Mouse (Mus musculus): Measurements from ENCODE around the gene Tjp2.
"Not testable (repeated sequence)": the region's sequence is repeated elsewhere in the genome, so short reads cannot be mapped to it uniquely, and the experiment has no call there.

The Tjp2 gene

DNA sequence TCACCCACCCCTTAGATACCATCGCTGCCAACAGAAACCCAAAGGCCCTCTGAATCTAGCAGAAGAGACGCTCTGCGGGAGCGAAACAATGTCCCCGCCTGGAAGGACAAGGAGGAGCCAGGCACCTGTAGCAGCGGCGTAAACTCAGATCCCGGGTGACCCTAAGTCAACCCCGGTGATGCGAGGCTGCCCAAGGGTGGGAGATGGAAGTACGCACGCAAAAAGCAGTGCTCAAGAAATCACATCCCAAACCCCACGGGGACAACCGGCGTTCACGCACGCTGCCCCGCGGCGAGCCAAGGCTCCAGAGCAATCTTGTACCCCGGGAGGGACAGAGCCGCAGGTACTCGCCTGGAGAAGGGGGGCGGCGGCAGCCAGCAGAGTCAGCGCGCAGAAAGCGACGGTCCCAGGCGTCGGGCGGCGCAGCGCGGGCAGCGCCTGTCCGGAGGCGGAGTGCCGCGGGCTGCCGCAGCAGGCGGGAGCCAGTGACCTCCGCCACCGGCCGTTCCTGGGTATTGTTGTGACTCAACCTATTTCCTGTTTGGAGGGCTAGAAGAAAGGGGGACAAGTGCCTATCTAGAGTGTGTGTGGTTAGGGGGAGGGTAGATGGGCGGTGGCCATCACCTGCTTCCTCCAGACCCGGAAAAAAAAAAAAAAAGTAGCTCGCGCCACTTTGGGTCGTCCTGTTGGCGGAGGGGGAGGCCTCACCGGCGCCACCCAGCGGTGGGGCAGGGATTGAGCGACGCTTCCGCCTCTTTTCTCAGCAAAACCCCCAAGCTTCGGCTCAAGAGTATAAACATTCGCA is at the start of gene Tjp2:
TSS of gene Tjp2 (minus strand) at position 531 of the 805 bp plus-strand sequence.
- in situ Hi-C loops (cut with MboI; ENCODE audit: unreplicated experiment in 2 of 2), result loop anchor here in 1 of 2 experiments (5.0 kb wide), 1 partner anchor 72 kb away; no protein-coding TSS in a partner anchor

DNA sequence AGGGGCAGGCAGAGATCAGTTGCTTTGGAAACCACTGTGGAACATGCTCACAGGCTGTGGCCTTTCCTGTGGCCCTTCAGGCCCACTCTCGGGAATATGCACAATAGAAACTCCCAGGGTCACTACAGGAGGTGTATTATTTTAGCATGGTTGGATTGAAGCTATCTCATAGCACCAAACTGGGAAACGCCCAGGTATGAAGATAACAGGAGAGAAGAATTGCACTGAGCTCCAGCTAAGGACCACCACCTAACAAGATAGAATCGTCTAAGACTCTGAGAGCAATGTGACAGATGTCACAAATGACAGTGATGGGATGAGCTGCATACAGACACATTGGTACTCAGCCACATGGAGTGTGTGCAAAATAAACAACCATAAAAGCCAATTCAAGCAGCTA is 49.5 kb upstream of the Tjp2 start:
- in situ Hi-C loops (cut with MboI; ENCODE audit: unreplicated experiment in 2 of 2), result loop anchor here (5.0 to 10.0 kb wide), 2 partner anchors 417 to 589 kb away; partner anchors contain the start of gene Ptar1 (in 1 of the 2)

DNA sequence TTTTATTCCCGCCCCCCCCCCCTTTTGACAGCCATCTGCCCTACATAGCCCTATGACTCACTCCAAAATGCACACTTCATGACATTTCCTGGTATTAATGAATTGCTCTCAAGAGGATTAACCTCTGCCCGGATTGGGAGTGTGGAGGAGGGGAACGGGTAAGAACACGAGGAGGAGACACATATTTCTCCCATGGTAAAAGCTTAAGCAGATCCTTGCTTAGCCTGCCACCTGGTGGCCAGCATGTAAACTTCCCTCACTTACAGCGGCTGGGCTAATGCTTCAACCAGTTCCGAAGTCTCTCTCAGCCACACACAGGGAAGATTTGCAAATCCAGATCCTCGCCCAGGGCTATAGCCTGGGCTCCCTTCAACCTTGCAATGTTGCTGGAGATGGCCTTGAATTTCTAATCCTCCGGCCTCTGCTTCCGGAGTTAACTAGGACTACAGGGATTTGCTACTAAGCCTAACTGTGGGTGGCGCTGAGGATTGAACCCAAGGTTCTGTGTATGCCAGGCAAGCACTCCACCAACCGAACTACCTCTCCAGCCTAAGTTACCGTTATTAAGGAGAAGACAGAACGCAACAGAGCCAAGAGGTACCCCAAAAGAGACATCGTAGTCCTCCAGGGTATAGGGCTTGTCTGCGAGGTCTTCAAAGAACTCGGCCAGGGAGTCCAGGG is 47.1 kb upstream of the Tjp2 start:
- in situ Hi-C loops (cut with MboI; ENCODE audit: unreplicated experiment in 2 of 2), result loop anchor here (5.0 to 10.0 kb wide), 2 partner anchors 415 to 587 kb away; partner anchors contain the start of gene Ptar1 (in 1 of the 2)

DNA sequence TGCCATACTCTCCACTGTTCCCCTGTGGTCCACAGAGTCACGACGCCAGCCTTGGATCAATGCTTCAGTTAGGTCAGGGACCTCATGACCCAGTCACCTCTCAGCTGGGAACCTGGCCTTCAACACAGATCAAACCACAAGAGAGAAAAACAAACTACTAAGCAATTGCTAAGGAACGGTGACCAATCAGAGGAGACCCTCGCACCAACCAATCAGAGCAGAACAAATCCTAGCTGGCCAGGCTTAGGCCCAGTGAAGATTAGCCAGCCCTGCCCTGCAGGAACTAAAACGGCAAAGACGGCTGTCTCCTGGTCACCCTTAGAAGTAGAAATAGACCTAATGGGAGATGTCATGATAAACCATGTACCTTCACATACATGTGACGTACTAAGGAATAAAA is 46.5 kb upstream of the Tjp2 start:
- in situ Hi-C loops (cut with MboI; ENCODE audit: unreplicated experiment in 2 of 2), result loop anchor here (5.0 to 10.0 kb wide), 2 partner anchors 414 to 587 kb away; partner anchors contain the start of gene Ptar1 (in 1 of the 2)

DNA sequence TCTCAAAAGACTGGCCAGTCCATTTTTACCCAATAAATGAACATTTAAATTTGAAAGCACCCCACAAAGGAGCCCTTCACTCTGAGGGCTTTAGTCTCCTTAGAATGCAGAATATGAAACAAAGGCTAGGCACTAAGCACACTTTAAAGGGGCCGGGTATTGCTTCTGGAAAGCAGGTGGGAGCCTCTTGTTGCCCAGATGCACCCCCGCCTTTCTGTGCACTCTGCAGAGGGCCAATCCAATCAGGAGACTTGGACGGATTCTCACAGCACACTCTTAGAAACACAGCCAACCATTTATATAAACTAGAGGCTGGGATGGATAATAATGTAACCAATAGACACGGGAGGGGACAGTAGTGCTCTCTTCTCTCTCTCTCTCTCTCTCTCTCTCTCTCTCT is 43.7 kb upstream of the Tjp2 start:
- in situ Hi-C loops (cut with MboI; ENCODE audit: unreplicated experiment in 2 of 2), result loop anchor here in 1 of 2 experiments (5.0 kb wide), 1 partner anchor 116 kb away; no protein-coding TSS in a partner anchor

DNA sequence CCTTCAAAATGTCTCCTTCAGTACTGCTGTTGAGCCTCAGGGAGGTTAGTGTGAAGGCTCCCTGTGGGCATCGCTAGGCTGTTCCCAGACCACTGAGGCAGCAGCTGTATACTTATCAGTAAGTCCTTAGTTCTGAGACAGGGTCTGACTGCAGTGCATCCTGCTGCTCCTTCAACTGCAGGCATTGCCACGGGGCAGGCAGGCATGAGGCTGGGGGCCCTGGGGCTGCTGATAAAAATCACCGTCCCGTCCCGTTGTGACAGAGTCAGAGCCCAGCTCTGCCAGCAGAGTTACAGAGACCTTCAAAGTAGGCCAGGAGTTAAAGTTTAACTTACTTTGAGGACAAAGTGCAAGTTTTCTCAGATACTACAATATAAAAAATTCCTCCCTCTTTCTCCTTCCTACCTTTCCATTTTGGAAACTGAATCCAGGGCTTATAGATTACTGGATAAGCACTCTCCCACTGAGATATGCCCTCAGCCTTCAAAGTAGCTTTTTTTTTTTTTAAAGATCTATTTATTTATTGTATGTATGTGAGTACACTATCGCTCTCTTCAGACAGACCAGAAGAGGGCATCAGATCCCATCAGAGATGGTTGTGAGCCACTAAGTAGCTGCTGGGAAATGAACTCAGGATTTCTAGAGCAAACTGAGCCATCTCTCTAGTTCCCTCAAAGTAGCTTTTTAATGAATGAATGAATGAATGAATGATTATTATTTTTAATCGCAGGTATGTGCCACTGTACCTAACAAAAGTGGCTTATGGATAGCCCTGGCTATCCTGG is 41.4 kb upstream of the Tjp2 start:
- in situ Hi-C loops (cut with MboI; ENCODE audit: unreplicated experiment in 2 of 2), result loop anchor here in 1 of 2 experiments (5.0 kb wide), 1 partner anchor 114 kb away; no protein-coding TSS in a partner anchor

DNA sequence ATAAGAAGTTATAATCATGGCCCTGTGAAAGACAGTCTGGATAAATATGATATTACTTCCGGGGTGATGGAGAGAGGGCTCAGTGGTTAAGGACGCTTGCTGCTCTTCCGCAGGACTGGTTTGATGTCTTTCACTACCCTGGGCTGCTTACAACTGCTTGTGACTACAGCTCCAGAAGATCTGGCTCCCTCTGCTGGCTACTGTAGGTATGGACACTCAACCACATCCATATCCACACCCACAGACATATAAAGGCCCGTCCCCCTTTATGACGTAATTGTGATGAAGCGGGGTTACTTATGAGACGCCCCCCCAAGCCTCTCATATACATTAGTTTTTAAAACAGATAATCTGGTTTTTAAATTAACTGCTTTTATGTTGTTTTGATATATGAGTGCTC is 40.2 kb upstream of the Tjp2 start:
- in situ Hi-C loops (cut with MboI; ENCODE audit: unreplicated experiment in 2 of 2), result loop anchor here (5.0 kb wide), 1 partner anchor 113 kb away; no protein-coding TSS in a partner anchor

DNA sequence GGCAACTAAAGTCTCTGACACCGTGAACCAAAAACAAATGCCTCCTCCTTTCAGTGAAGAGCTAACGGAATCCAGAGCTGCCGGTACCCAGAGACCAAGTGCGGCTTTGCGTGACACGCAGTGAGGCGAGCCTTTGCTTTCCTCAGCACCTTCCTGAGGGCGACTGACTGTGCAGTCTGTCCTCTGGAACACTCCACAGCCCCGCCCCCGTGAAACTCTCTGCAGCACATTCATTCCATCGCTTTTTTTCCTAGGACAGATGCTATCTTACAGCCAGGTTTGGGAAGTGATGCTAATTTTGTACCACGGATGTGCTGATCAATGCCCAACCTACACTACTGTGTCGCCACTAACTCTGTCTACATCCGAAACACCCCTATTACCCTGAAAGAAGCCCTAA is 37.9 kb upstream of the Tjp2 start:
- in situ Hi-C loops (cut with MboI; ENCODE audit: unreplicated experiment in 2 of 2), result loop anchor here in 1 of 2 experiments (5.0 kb wide), 1 partner anchor 110 kb away; no protein-coding TSS in a partner anchor

DNA sequence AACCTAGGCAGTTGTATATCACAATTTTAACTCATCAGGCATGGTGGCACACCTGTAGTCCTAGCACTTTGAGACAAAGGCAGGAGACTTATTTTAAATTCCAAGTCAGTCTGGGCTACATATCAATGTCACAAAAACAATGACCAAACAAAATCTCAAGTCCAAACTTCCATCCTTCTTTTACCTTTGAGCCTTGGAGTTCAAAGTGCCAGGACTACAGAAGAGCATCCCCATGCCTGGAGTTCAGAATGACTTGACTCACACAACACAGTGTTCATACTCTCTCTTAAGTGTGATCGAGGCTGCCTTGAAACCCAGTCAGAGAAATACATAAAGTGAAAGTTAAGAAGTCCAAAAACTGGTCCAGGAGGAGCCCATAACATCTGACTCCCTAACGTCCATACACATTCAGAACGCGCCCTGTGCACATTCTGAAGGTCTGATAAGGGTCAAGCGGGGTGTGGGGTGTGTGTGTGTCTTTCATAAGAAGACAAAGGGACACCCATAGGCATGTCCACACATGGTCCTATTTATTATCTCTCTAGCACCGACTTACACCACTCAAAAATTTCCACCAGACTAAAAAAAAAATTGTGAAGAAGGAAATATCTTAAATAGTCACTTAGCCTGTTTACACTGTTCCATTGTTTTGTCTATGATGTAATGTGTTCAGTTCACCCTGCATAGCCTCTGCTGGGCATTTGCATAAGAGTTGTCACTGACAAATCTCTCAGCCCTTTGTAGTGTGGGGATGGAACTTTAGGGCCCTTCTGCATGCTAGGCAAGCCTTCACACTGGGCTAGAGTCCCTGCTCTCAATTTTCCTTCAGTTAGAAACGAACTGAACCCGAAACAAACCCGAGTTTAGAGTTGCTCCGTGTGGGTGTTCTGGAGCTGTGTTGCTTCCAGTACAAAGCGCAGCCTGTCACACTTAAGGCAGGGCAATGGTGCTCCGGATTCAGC is 34.8 kb upstream of the Tjp2 start:
- in situ Hi-C loops (cut with MboI; ENCODE audit: unreplicated experiment in 2 of 2), result loop anchor here in 1 of 2 experiments (5.0 kb wide), 1 partner anchor 107 kb away; no protein-coding TSS in a partner anchor

DNA sequence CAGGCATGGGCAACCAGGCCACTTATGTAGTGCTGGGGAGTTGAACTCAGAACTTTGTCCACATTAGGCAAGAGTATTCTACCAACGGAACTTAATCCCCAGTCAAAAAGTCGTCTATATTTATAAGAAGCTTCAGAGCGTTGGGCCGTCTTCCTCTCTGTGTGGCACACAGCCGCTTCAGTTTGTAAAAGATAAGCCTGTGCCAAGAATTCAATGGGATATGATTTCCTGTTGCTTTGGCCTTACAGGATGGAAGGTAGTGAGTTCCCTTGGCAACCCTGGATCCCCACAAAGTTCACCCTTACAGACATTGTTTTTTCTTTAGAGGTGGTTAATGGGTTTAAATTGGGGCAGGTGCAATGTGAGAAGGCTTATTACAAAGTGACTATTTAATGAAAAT is 33.5 kb upstream of the Tjp2 start:
- in situ Hi-C loops (cut with MboI; ENCODE audit: unreplicated experiment in 2 of 2), result no loop called here

DNA sequence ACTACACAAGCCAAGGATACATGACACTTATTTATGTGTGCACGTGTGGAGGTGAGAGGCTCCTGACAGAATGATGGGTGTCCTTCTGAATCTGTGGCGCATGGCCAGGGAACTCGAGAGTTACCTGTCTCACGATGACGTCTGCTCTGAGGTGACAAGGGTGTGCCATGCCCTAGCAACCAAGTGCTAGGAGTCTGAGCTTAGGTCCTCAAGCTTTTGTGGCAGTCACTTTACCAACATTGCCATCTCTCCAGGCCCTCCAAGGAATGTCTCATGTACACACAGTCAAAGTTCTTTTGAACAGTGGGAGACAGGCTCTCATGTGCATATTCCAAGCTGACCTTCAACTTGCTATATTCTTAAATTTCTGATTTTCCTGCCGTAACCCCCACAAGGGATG is 33.1 kb upstream of the Tjp2 start:
- in situ Hi-C loops (cut with MboI; ENCODE audit: unreplicated experiment in 2 of 2), result no loop called here

DNA sequence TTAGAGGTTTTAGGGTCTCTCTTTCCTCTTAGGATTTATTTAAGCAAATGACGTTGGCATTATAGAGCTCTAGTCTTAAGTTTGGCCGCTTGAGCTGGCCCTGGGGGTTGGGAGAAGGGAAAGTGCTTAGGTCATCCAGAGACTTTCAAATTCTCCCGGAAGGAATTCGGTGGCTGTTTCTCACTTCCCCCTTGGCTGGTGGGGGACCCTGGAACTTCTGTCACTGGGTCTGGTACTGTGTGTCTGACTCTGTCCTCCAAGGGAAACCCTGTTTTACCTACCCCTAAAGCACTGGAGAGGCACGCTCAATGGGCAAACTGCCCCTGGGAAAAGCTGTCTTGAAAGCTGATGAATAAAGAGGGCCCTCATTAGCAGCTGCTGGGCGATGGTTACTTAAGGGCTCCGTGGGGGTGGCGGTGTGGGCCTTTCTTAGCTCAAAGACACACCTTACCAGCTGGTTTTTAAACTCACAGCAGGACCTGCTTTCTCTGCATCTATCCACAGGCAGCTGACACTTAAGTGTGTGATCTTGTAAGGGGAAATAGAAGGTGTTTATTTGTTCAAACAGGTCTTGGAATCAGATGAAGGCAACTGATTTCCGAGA is 28.9 kb upstream of the Tjp2 start:
- in situ Hi-C loops (cut with MboI; ENCODE audit: unreplicated experiment in 2 of 2), result no loop called here

DNA sequence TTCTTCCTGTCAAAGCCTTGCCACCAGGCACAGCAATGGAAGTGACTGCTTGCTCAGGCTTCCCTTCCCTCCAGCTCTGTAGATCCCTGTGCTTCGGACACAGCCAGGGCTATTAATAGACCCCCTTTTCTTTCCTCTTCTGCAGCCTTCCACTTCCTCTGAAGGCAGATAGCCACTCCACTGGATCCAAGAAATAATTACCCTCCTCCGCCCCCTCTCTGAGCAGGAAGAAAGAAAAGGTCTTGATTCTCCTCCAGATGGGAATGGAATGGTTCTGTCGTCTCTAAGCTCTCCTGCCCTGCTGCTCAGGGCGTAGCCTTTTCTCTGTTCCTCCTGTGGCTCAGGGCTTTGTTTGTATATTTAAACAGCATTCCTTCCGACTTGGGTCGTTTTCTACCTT is 27.0 kb upstream of the Tjp2 start:
- in situ Hi-C loops (cut with MboI; ENCODE audit: unreplicated experiment in 2 of 2), result no loop called here

DNA sequence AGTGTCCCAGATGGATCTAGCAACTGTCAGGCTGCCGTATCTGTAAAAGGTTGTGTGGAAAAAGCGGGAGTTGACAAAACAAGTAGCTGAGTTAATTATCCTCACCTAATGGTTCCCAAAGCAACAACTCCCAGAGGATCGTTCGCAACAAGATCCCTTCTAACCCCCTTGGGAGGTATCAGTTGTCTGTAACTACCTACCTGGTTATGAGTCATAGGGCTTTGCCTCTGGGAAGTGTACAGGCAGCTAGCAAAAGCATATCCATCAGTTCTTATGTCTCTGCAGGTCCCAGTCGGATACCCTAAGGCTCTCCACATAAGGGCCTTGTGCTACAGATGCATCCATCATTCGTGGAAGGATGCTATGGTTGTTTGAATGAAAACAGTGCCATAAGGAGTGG is 18.5 kb upstream of the Tjp2 start:
- in situ Hi-C loops (cut with MboI; ENCODE audit: unreplicated experiment in 2 of 2), result no loop called here

DNA sequence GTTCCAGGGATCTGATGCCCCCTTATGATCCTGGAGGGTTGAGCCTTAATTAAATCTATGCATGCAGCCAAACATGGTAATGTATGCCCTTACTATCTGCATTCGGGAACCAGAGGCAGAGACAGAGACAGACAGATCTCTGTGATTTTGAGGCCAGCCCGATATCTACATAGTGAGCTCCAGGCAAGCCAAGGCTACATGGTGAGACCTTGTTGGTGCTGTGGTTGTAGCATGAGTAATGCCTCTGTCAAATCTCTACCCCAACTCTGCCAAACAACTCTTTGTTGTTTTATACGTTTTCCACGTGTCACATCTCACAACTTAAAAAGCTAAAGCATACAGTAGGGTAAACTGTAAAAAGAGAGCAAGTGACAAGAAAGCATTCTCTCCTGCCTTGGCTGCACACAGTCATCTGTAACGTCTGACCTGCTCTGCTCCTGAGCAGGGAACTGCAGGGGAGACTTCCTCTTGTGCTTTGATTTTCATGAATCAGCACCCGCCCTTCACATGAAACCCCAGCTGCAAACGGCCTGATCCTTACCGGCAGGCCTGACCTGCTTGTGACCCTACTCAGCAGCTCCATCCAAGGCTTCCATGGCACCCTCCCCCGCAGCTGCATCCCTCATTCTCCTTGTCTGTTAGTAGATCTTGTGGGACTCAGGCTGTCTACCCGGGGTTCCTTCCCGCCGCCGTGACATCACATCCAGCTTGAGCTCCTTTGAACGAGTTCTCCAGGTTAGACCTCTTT is 17.1 kb upstream of the Tjp2 start:
- in situ Hi-C loops (cut with MboI; ENCODE audit: unreplicated experiment in 2 of 2), result no loop called here

DNA sequence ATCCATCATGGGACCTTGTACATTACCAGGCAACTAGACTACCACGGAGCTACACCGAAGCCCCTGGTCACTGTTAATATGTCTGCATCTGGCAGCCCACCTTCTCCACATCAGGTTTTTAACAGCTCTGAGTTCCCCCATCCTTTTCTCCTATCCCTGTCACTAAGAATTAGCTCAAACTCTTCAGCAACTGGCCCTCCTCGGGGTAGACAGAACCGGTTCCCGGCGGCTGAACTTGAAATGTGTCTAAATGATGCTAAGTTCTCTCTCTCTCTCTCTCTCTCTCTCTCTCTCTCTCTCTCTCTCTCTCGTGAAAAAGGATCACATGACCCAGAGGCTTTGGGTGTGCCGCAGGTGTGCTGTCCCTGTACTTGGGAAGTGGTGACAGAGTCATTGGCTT is 16.4 kb upstream of the Tjp2 start:
- in situ Hi-C loops (cut with MboI; ENCODE audit: unreplicated experiment in 2 of 2), result no loop called here

DNA sequence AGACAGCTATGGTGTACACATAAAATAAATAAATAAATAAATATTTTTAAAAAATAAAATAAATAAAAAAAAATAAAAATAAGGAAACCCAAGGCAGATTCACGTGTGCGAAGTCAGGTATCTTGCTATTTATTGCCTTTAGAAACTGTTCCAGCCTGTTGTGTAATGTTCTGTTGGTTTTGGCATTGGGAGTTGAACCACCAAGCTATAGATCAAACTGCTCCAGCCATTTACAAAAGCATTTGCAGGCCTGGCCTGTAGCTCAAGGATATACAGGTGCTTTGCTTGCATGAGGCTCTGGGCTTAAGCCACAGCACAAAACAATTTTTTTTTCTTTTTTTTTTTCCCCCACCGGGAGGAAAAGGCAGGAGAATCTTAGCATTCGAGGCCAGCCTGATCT is 13.2 kb upstream of the Tjp2 start:
- in situ Hi-C loops (cut with MboI; ENCODE audit: unreplicated experiment in 2 of 2), result no loop called here

DNA sequence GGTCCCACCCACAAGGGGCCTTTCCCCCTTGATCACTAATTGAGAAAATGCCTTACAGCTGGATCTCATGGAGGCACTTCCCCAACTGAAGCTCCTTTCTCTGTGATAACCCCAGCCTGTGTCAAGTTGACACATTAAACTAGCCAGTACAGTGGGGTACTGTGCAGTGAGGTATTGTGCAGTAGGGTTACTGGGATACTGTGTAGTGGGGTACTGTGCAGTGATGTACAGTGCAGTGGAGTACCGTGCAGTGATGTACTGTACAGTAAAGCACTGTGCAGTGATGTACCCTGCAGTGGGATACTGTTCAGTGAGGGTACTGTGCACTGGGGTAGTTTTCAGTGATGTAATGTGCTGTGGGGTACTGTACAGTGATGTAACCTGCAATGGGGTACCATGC is 7.5 kb upstream of the Tjp2 start:
- in situ Hi-C loops (cut with MboI; ENCODE audit: unreplicated experiment in 2 of 2), result not testable (repeated sequence)
